Mouse (Mus musculus): ENCODE data around the gene Krba1. TPM values are rescaled to one million over a fixed set of nuclear protein-coding genes. Genes with fewer than 3 reads are reported as not detected.

Krba1 gene
- total RNA-seq, 1 experiment from 2014 or later = 6.6 TPM

- ATAC-seq (replicated peaks; ENCODE audit: low read depth, poor library complexity, severe bottlenecking) = 0 out of 2 replicates have a peak, but pooled peaks have one; percentile 8
Observed at GRCm38 (mm10) chr6:48445181-48446101, 50.1 kb downstream of the Krba1 start, which contains the start of gene Zfp467. TSS of gene Zfp467 (minus strand) at chr6:48445825.

- ATAC-seq (replicated peaks; ENCODE audit: low read depth, poor library complexity, severe bottlenecking) = no peak
Observed at GRCm38 (mm10) chr6:48446256-48446655, 50.9 kb downstream of the Krba1 start.

GRCm38 (mm10) chr6:48446896-48447295, 51.5 kb downstream of the Krba1 start:
- no peak for ATAC-seq (replicated peaks; ENCODE audit: low read depth, poor library complexity, severe bottlenecking)

- no peak for ATAC-seq (replicated peaks; ENCODE audit: low read depth, poor library complexity, severe bottlenecking)
Observed at GRCm38 (mm10) chr6:48447929-48448328, 52.5 kb downstream of the Krba1 start, which contains the start of gene Sspo. TSS of gene Sspo (plus strand) at chr6:48448229.

GRCm38 (mm10) chr6:48448527-48448926, 53.1 kb downstream of the Krba1 start:
- no peak for ATAC-seq (replicated peaks; ENCODE audit: low read depth, poor library complexity, severe bottlenecking)

- ATAC-seq (replicated peaks; ENCODE audit: low read depth, poor library complexity, severe bottlenecking) = no peak
Observed at GRCm38 (mm10) chr6:48452151-48452550, 56.8 kb downstream of the Krba1 start.

- no peak for ATAC-seq (replicated peaks; ENCODE audit: low read depth, poor library complexity, severe bottlenecking)
Observed at GRCm38 (mm10) chr6:48452771-48453170, 57.4 kb downstream of the Krba1 start.

- no peak for ATAC-seq (replicated peaks; ENCODE audit: low read depth, poor library complexity, severe bottlenecking)
Observed at GRCm38 (mm10) chr6:48464966-48465679, 69.7 kb downstream of the Krba1 start.

GRCm38 (mm10) chr6:48466715-48467114, 71.3 kb downstream of the Krba1 start:
- ATAC-seq (replicated peaks; ENCODE audit: low read depth, poor library complexity, severe bottlenecking) = no peak

- ATAC-seq (replicated peaks; ENCODE audit: low read depth, poor library complexity, severe bottlenecking) = no peak
Observed at GRCm38 (mm10) chr6:48467490-48467889, 72.1 kb downstream of the Krba1 start.

Other genes with a start within 250 kb of the Krba1 start
- 1.8 and 2.8 TPM in 2 replicates for gene Zfp467, start 50.2 kb downstream of the Krba1 start, total RNA-seq (2017)
- not detected in 2 replicates for gene Sspo, start 52.6 kb downstream of the Krba1 start, total RNA-seq (2017)
- gene Atp6v0e2, start 142.0 kb downstream of the Krba1 start, total RNA-seq (2017) = 2.1 TPM in 1 of 2 replicates, not detected in the other
- 4.9 and 5.6 TPM in 2 replicates for gene Lrrc61, start 159.2 kb downstream of the Krba1 start, total RNA-seq (2017)
- gene Rarres2, start 177.2 kb downstream of the Krba1 start, total RNA-seq (2017) = not detected in 2 replicates
- not detected in 2 replicates for gene Gm45021, start 194.0 kb downstream of the Krba1 start, total RNA-seq (2017)
- 19.7 and 23.1 TPM in 2 replicates for gene Repin1, start 198.3 kb downstream of the Krba1 start, total RNA-seq (2017)
- not detected in 2 replicates for gene Gm44965, start 198.4 kb downstream of the Krba1 start, total RNA-seq (2017)
- 2.1 and 3.3 TPM in 2 replicates for gene Zfp775, start 206.5 kb downstream of the Krba1 start, total RNA-seq (2017)
- gene AI854703, start 231.2 kb downstream of the Krba1 start, total RNA-seq (2017) = 1.6 and 2.2 TPM in 2 replicates

Measured in common myeloid progenitor, adult 5-6 weeks (primary cell).